Mouse (Mus musculus) embryonic stem cell, embryonic (primary cell): ENCODE measurements around the gene Tesk1.
"Not testable (repeated sequence)": the region's sequence is repeated elsewhere in the genome, so short reads cannot be mapped to it uniquely, and the experiment has no call there.

ENCODE experiments used
- CTCF ChIA-PET, 4 experiments: fragments of 300-600 bp in 2 of 4; fragments of 350-600 bp in 2 of 4; sonication (Branson Sonifier 250); formaldehyde crosslinking; loops; one replicate each; lab custom pipeline; 2022; ENCODE audit warnings: inconsistent platforms in 2 of 4; lab: Charles Lee
- POLR2A ChIA-PET, 4 experiments: fragments of 300-600 bp in 2 of 4; fragments of 350-600 bp in 2 of 4; sonication (Branson Sonifier 250); formaldehyde crosslinking; loops; one replicate each; lab custom pipeline; 2022; ENCODE audit warnings: antibody characterized with exemption in 4 of 4, inconsistent platforms in 1 of 4; lab: Charles Lee

Gene Tesk1

DNA sequence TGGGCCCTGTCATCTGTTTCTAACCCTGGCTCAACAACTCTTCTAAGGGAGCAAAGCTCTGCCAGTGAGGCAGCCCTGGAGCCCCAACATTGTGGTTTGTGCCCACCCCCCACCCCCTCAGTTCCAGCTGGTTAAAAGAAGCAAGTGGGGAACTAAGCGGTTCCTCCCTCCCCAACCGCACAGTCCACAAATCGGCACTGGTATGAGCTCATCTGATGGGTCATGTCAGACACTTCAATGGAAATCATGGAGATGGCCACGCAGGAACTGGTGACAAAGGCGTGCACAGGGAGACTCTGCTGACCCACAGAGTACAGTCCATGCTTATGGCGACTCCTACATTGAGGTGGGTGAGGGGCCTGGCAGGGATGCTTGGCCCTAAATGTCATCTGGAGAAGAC lies 24.2 kb downstream of the Tesk1 start:
- ChIA-PET CTCF (interaction anchor here in 1 of 4 experiments (0.6 kb wide), 1 partner anchor 266 kb away, joined by 3 read pairs; no protein-coding TSS in a partner anchor), POLR2A (no interaction called here)

DNA sequence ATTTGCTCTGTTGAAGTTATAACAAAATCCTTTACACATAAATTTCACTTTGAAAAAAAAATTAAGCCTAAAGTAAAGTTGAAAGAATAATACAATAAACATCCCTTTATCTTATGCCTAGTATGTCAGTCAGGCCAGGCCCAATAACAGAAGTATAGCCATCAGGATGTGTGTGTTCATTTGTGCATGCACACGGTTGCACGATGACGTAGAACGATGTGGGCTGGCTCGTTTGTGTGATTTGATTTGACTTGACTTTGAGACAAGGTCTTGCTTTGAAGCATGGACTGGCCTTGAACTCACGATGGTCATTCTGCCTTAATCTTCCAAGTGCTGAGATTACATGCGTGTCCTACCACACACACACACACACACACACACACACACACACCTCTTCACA lies 25.1 kb downstream of the Tesk1 start:
- ChIA-PET POLR2A (interaction anchor here in 2 of 4 experiments (0.6 to 1.1 kb wide), 4 partner anchors 10 to 760 kb away, joined by 3 read pairs; no protein-coding TSS in a partner anchor), CTCF (interaction anchor here in 1 of 4 experiments (0.6 to 1.0 kb wide), 2 partner anchors 61 to 215 kb away, joined by 3 to 4 read pairs; no protein-coding TSS in a partner anchor)

DNA sequence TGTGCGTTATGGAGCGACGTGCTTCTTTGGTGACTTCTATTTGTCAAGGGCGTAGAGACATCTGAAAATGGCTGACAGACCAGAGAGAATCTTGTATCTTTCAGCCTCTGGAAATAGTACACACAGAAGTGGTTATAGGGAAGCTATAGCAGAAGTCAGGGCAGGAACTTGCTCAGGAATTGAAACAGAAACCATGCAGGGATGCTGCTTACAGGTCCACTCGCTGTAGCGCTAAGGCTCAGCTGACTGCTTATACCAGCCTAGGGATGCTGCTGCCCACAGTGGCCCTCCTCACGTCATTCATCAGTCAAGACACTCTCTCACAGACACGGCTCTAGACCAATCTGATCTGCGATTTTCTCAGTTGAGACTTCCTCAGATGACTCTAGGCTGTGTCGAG lies 28.6 kb downstream of the Tesk1 start:
- CTCF ChIA-PET: interaction anchor here in 3 of 4 experiments (0.6 to 1.9 kb wide), 7 partner anchors 9 to 424 kb away, joined by 3 to 4 read pairs (median 4); no protein-coding TSS in a partner anchor
- POLR2A ChIA-PET: interaction anchor here in 2 of 4 experiments (0.5 to 1.4 kb wide), 5 partner anchors 9 to 26 kb away, joined by 3 to 4 read pairs (median 3); no protein-coding TSS in a partner anchor

DNA sequence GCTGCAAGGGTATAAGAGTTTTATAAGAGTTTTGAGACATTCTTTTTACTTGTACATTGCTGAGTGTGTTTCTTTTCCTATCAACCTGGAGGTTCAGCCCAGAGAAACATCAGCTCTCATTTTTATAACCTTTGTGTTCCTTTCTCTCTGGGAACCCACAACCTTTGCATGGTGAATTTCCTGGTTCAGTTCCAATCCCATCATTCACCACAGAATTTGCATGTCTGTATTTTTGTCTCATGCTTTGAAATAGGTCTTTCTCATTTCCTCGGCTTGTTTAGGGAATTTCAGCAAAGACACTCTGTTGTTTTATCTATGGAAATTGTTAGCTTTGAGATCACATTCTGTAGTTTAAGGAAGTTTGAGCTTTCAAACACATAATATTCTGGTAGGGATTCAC lies 31.9 kb downstream of the Tesk1 start:
- CTCF ChIA-PET: interaction anchor here in 1 of 4 experiments (0.9 kb wide), 1 partner anchor 42 kb away, joined by 3 read pairs; no protein-coding TSS in a partner anchor
- POLR2A ChIA-PET: interaction anchor here in 1 of 4 experiments (1.0 to 1.2 kb wide), 2 partner anchors 10 to 18 kb away, joined by 3 to 4 read pairs; partner anchors contain the start of gene Sit1

DNA sequence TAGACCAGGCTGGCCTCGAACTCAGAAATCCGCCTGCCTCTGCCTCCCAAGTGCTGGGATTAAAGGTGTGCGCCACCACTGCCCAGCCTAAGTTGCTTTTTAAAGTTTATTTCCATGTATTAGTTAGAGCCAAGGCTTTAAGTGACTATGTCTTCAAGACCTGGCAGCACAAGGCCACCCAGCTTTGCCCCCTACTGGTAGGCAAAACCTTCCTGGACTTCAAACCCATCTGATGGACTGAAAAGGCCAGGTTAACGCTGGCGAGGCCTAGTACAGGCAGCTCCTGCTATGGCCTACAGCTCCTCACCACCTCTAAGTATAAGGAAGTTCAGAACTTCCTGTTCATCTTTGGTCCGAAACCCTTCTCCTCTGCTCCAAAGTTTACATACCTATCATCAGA lies 34.9 kb downstream of the Tesk1 start:
- CTCF ChIA-PET: interaction anchor here (0.5 to 1.7 kb wide), 10 partner anchors 19 to 424 kb away, joined by 3 to 7 read pairs (median 4); partner anchors contain the start of gene Arhgef39 (in 1 of the 4)
- POLR2A ChIA-PET: interaction anchor here in 3 of 4 experiments (0.6 to 1.2 kb wide), 9 partner anchors 16 to 219 kb away, joined by 3 to 10 read pairs (median 3); partner anchors contain the start of genes Arhgef39 (in 2 of the 3), Car9 (in 1 of the 3), Ccdc107 (in 1 of the 3) and Creb3 (in 1 of the 3)

DNA sequence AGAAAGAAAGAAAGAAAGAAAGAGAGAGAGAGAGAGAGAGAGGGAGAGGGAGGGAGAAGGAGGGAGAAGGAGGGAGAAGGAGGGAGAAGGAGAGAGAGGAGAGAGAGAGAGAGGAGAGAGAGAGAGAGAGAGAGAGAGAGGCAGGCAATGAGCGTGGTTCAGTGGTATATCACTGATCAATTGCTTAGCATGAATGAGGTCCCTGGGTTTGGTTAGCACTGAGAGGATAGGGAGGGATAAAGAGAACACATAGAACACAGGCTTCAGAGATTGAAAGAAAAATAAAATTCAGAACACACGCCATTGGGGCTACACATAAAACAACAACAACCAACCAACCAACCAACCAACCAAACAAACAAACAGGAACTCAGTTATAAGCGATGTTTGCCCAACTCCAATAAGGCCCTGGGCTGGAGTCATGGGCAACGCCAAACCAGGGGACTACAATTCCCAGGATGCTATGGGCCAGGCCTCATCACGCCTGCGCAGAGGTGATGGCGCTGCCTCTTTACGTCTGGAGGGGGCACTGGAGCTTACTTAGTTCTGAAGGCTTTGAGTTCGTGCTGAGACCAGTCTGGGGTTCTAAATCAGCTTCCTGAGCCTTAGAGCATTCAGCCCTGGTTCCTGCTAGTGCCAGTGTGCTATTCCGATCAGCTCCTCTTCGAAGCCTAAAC lies 36.3 kb downstream of the Tesk1 start:
- ChIA-PET CTCF (interaction anchor here (0.5 to 3.2 kb wide), 20 partner anchors 8 to 431 kb away, joined by 3 to 23 read pairs (median 8); partner anchors contain the start of genes Ccdc107 (in 2 of the 4), Arhgef39 (in 1 of the 4), Creb3 (in 1 of the 4) and Fam214b (in 1 of the 4)), POLR2A (interaction anchor here in 3 of 4 experiments (0.6 to 1.5 kb wide), 9 partner anchors 16 to 477 kb away, joined by 3 to 8 read pairs (median 3); partner anchors contain the start of genes Creb3 (in 2 of the 3), Tln1 (in 2 of the 3), Arhgef39 (in 1 of the 3) and Fam166b (in 1 of the 3))

DNA sequence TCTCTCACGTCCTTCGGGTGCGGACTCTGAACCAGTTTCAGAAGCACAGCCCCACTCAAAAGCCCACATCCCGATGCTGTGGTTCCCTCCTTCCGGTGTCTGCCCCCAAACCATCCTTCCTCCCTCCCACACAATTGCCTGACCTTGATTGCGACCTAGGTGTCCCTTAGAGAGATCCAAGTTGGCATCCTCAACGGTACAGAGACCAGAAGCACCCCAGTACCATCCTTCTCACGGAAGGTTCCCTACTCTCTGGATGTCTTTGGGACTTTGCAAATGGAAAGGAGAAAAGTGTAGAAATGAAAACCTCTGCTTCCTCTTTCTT lies 36.8 kb downstream of the Tesk1 start:
- POLR2A ChIA-PET: interaction anchor here in 3 of 4 experiments (0.6 to 3.1 kb wide), 18 partner anchors 8 to 478 kb away, joined by 3 to 12 read pairs (median 3); partner anchors contain the start of genes Arhgef39 (in 3 of the 3), Ccdc107 (in 3 of the 3), Creb3 (in 2 of the 3) and Tln1 (in 2 of the 3)

DNA sequence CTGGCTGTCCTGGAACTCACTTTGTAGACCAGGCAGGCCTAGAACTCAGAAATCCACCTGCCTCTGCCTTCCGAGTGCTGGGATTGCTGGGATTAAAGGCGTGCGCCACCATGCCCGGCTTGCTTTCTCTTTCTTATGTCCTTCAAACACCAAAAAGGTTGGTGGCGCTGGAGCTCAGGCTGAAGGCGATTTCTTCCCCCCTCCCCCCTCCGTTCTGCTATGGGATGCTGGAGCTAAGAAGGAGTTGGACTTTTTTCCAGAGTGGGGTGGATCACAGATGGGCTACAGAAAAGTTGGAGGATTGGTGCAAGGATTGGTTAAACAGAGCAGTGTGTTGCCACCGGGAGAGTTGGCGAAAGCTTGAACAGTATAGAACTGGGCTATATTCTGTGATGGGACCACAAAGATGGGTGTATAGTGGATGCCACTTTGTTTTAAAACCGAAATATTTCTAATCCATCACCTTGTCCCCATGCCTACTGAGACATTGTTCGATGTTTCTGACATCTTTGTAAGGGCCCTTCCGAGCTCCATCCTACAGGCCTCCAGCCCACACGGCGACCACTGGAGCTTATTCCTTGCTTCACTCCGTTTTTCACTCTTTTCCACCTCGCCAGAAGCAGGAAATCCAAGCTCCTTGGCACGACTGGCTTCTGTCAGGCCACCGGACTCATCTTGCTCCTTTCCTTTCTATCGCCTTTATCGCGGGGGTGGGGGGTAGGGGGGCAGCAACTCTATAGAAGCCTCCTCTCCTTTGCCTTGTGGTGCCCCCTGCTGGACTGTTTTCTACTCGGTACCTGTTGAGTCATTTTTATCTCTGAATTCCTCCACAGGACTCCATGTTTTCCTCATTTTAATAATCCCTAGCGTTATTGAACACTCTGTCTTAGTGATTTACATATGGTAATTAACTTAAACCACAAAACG lies 37.4 kb downstream of the Tesk1 start:
- CTCF ChIA-PET: interaction anchor here (0.5 to 3.2 kb wide), 90 partner anchors 9 to 1765 kb away, joined by 3 to 23 read pairs (median 5); partner anchors contain the start of genes Ccdc107 (in 3 of the 4), Tesk1 (in 3 of the 4), Arhgef39 (in 1 of the 4) and Cd72 (in 1 of the 4)
- POLR2A ChIA-PET: interaction anchor here (0.6 to 3.1 kb wide), 36 partner anchors 8 to 605 kb away, joined by 3 to 12 read pairs (median 3); partner anchors contain the start of genes Arhgef39 (in 3 of the 4), Ccdc107 (in 3 of the 4), Creb3 (in 2 of the 4) and Tln1 (in 2 of the 4)

More for the DNA sequence above, 36.8 kb downstream of the Tesk1 start:
- CTCF ChIA-PET: interaction anchor here (0.5 to 3.2 kb wide), 31 partner anchors 8 to 434 kb away, joined by 3 to 23 read pairs (median 5); partner anchors contain the start of genes Ccdc107 (in 2 of the 4), Gba2 (in 2 of the 4), Rgp1 (in 2 of the 4) and Arhgef39 (in 1 of the 4)

DNA sequence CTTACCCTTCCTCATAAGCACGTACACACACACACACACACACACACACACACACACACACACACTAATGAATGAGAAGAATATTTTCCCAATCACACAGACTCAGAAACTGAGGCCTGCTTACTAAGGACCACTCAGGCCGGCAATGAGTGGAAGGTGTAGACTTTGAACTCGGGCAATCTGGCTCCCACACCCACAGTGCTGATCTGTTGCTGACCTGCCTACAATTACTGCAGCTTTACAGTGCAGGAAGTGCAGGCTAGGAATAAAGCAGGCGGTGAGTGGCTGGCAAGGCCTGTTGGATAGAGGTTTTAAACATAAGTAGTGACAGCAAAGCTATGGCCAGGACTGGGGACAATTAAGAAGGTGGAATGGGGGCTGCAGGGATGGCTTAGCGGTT lies 39.2 kb downstream of the Tesk1 start:
- POLR2A ChIA-PET: interaction anchor here in 1 of 4 experiments (1.5 to 3.1 kb wide), 2 partner anchors 12 to 40 kb away, joined by 6 to 12 read pairs; partner anchors contain the start of genes Ccdc107 and Tesk1
- CTCF ChIA-PET: interaction anchor here in 3 of 4 experiments (0.7 to 0.9 kb wide), 3 partner anchors 49 to 434 kb away, joined by 3 to 7 read pairs (median 4); no protein-coding TSS in a partner anchor

DNA sequence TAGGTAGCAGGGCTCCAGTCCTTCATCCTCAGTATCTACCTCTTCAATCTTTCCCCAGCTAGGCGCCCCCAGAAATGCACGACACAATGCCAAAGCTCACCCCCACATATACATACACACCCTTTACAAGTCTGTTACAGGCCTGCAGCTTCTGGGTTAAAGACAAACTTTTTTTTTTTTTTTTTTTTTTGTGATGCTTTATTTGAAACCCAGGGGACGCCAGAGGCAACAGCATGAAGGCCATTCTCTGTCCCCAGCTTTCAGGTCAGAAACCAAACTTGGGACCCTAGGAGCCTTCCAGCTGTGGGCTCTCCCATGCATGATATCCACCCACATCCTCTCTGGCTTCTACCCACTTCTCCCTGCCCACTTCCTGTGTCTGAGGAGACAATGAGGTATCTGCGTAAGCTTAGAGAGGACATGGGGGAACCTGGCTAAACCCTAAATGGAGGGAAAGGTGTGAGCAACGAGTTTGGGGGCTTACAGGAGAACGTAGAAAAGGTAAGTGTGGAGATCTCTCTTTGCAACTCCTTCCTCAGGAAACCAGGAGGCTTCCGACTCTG lies 40.2 kb downstream of the Tesk1 start:
- ChIA-PET POLR2A (interaction anchor here in 3 of 4 experiments (0.6 to 2.9 kb wide), 7 partner anchors 11 to 52 kb away, joined by 3 to 11 read pairs (median 4); partner anchors contain the start of genes Ccdc107 (in 2 of the 3), Arhgef39 (in 1 of the 3) and Tesk1 (in 1 of the 3)), CTCF (interaction anchor here (0.6 to 1.9 kb wide), 14 partner anchors 17 to 479 kb away, joined by 3 to 7 read pairs (median 4); partner anchors contain the start of gene Arhgef39 (in 1 of the 4))

DNA sequence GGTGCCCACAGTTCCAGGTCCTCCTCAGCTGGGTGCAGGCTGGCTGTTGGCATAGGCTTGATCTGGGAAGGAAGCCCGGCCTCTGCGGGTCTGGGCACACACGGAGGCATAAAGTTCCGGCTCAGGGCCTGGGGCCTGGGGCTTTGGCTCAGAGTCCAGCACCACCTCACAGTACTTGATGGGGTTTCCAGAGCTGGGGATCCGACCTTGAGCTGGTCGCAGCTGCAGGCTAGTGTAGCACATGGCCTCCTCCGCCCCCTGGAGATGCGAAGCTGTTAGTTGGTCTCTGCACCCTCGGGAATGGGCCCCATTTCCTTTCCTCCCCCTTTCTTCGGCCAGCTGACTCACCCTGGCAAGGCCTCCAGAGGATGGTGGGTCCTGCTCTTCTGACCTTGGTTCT lies 40.9 kb downstream of the Tesk1 start:
- ChIA-PET CTCF (interaction anchor here in 3 of 4 experiments (0.6 to 1.9 kb wide), 10 partner anchors 17 to 480 kb away, joined by 3 to 6 read pairs (median 4); partner anchors contain the start of gene Arhgef39 (in 1 of the 3)), POLR2A (interaction anchor here in 2 of 4 experiments (1.1 to 2.9 kb wide), 7 partner anchors 9 to 482 kb away, joined by 3 to 11 read pairs (median 4); partner anchors contain the start of genes Ccdc107 (in 2 of the 2), Arhgef39 (in 1 of the 2) and Vcp (in 1 of the 2))

DNA sequence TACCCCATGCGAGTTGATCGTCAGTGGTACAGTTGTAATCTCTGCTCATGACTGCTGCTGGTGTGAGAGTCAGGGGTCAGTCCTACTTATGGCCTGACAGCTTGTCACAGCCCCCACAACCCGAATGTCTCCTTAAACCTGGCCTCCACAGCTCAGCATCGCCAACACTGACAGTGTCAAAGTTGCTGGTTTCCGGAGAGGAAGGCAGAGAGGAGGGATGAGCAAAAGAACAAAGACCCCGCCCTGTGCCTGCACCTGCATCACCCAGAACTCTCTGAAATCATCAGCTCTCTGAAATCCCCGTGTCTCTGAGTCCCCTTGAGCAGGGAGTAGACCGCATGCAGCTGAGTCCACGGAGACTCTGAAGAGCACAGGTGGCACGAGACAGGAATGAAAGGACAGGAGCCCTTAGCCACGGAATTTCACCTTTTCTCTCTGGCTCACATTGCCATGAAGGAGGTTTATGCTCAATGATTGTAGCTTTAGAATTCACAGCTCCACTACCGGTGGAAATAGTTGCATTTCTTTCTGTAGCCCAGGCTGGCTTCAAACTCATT lies 41.9 kb downstream of the Tesk1 start, which contains the start of gene Sit1:
TSS of gene Sit1 (minus strand) at position 200 of the 557 bp plus-strand sequence.
- ChIA-PET POLR2A (interaction anchor here in 2 of 4 experiments (0.9 to 2.9 kb wide), 6 partner anchors 10 to 483 kb away, joined by 3 to 11 read pairs (median 4); partner anchors contain the start of genes Ccdc107 (in 1 of the 2) and Vcp (in 1 of the 2)), CTCF (interaction anchor here in 2 of 4 experiments (1.5 to 2.4 kb wide), 5 partner anchors 16 to 51 kb away, joined by 3 to 8 read pairs (median 6); partner anchors contain the start of gene Arhgef39 (in 1 of the 2))

DNA sequence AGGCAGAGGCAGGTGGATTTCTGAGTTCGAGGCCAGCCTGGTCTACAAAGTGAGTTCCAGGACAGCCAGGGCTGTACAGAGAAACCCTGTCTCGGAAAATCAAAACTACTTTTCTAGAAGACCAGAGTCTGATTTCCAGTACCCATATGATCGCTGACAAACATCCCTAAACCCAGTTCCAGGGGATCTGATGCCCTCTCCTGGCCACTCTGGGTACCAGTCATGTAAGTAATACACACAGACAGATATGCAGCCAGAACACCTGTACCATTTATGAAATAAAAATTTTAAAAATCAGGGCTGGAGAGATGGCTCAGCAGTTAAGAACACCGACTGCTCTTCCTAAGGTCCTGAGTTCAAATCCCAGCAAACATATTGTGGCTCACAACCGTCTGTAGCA lies 43.9 kb downstream of the Tesk1 start:
- POLR2A ChIA-PET: not testable (repeated sequence)

DNA sequence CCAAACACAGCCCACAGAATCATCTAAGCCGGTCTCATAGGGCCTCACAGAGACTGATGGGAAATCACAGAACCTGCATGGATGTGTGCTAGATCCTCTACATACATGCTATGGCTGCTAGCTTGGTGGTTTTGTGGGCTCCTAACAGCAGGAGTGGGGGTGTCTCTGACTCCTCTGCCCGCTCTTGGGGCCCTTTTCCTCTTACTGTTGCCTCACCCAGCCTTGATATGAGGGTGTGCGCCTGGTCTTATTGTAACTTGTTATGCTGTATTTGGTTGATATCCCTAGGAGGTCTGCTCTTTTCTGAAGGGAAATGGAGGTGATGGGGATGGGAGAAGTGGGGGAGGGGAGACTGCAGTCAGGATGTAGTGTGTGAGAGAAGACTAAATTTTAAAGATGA lies 47.9 kb downstream of the Tesk1 start:
- ChIA-PET POLR2A (interaction anchor here in 2 of 4 experiments (0.6 to 1.4 kb wide), 2 partner anchors 69 to 209 kb away, joined by 3 to 5 read pairs; no protein-coding TSS in a partner anchor), CTCF (interaction anchor here in 2 of 4 experiments (0.9 to 1.1 kb wide), 3 partner anchors 9 to 68 kb away, joined by 3 to 9 read pairs (median 8); partner anchors contain the start of gene Arhgef39 (in 1 of the 2))

More for the DNA sequence above, 43.9 kb downstream of the Tesk1 start:
- CTCF ChIA-PET: interaction anchor here in 2 of 4 experiments (0.7 to 1.1 kb wide), 3 partner anchors 42 to 53 kb away, joined by 3 to 5 read pairs (median 4); no protein-coding TSS in a partner anchor

DNA sequence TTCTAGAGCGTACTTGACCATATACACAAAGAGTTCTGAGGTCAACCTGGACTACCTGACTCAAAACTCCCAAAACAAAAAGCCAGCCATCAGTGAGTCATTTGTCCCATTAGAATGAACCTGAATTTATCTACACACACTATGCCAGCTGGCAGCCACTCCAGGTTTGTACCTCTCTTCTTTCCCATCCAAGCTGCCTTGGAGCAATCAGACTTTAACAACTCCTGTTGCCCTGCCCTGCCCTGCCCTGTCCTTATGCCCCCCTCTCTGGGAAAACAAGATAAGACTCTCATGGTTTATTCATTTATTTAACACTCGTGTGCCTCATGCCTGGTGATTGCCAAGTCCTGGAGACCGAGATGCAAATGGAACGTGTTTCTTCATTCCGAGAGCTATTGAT lies 49.1 kb downstream of the Tesk1 start:
- CTCF ChIA-PET: interaction anchor here (0.5 to 1.2 kb wide), 8 partner anchors 11 to 490 kb away, joined by 3 to 9 read pairs (median 4); no protein-coding TSS in a partner anchor
- POLR2A ChIA-PET: interaction anchor here (0.5 to 2.3 kb wide), 7 partner anchors 8 to 78 kb away, joined by 3 to 8 read pairs (median 4); partner anchors contain the start of gene Arhgef39 (in 1 of the 4)
